Mouse (Mus musculus) liver, embryonic 13.5 days (tissue): ENCODE data around the gene Atrn. TPM values are rescaled to one million over a fixed set of nuclear protein-coding genes. Genes with fewer than 3 reads are reported as not detected.

Source experiments
- microRNA-seq: library from miRNA; unstranded; fragments of <30 nt; microRNA quantifications from one replicate; pipeline ENCODE4, GENCODE M21; 2016
- polyA plus RNA-seq: library from polyadenylated mRNA; unstranded; fragments of >200 nt; fragmentation: Nextera tagmentation; extraction: Ambion mirVana; gene quantifications from 2 replicates; pipeline ENCODE4 v1.2.1, GENCODE M21; 2015

Gene Atrn
- polyA plus RNA-seq, 1 experiment from 2014 or later = 1.5 TPM

Small RNA genes lying within 50 kb of the gene (microRNA-seq; reads per million reads assigned to microRNA genes)
- not detected for gene Mir6973b

Other genes with a start within 250 kb of the Atrn start
- gene Ddrgk1, start 241.8 kb upstream of the Atrn start, polyA plus RNA-seq = 41.7 and 43.6 TPM in 2 replicates
- 66.5 and 78.5 TPM in 2 replicates for gene Itpa, start 238.9 kb upstream of the Atrn start, polyA plus RNA-seq
- 0.07 and 0.14 TPM in 2 replicates for gene Slc4a11, start 209.0 kb upstream of the Atrn start, polyA plus RNA-seq
- 10.2 and 11.3 TPM in 2 replicates for gene 4930402H24Rik, start 89 bp upstream of the Atrn start, polyA plus RNA-seq
- 0.23 and 0.52 TPM in 2 replicates for gene Gfra4, start 136.6 kb downstream of the Atrn start, polyA plus RNA-seq
- gene Adam33, start 157.3 kb downstream of the Atrn start, polyA plus RNA-seq = 0.45 and 0.71 TPM in 2 replicates
- 0.49 and 0.56 TPM in 2 replicates for gene Siglec1, start 180.3 kb downstream of the Atrn start, polyA plus RNA-seq
- 2.1 and 2.2 TPM in 2 replicates for gene Hspa12b, start 220.8 kb downstream of the Atrn start, polyA plus RNA-seq
- gene Gm11037, start 227.0 kb downstream of the Atrn start, polyA plus RNA-seq = not detected in 2 replicates